Mouse (Mus musculus): ENCODE data around the gene Tmsb10. TPM values are rescaled to one million over a fixed set of nuclear protein-coding genes. Genes with fewer than 3 reads are reported as not detected.

Tmsb10 gene
- total RNA-seq, 2 experiments from 2014 or later: 318 to 329 TPM

- no peak for DNase-seq (ENCODE audit: low spot score in 2 of 2)
- H3K27ac ChIP-seq: no peak overlapping the region
- no peak for TF ChIP-seq CTCF (conservative IDR thresholded peaks at IDR 0.05)
- no peak overlapping the region for H3K4me3 ChIP-seq
Measured at GRCm38 (mm10) chr6:72969787-72970186, 11.2 kb upstream of the Tmsb10 start.

DNA sequence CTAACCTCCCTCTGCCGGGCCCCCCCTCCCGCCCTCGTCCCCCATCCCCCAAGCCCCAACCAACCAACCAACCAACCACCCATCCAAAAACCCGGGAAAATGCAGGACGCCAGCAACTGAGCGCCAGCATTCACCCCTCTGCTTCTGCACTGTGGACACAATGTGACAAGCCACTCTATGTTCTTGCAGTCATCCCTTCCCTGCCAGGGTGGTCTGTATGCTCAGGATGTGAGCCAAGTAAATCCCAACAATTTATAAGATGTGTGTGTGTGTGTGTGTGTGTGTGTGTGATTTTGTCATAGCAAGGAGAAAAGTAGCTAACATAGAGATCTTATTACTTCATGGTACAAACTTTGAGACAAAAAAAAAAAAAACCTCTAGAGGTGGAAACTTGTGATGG lies 6.7 kb upstream of the Tmsb10 start:
- TF ChIP-seq CTCF (conservative IDR thresholded peaks at IDR 0.05): no peak
- H3K27ac ChIP-seq: no peak overlapping the region

DNA sequence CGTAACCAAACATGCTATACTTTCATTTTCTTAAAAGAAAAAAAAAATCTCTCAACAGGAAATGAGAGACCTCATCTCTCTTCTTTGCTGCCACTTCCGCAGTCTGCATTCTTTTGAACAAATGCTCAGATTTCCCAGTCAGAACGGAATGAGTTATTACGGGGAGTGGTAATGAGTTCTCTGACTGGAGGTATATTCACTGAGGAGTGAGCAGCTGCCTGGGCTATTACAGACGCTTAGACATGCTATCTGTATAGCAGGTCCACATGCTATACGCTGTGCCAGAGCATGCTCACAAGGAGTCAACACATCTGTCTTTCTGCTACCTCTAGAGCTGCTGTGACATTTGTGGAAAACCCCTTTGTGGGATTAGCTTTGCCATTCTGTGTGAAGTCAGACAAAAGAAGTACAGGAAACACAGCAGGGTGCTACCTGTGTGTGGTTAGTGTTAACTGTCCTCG lies 3.8 kb upstream of the Tmsb10 start:
- Histone ChIP-seq H3K4me3 (no peak overlapping the region), H3K27ac (no peak overlapping the region)
- TF ChIP-seq CTCF (conservative IDR thresholded peaks at IDR 0.05): no peak

More for the DNA sequence above, 6.7 kb upstream of the Tmsb10 start:
- no peak for DNase-seq (ENCODE audit: low spot score in 2 of 2)
- no peak overlapping the region for H3K4me3 ChIP-seq

GRCm38 (mm10) chr6:72961603-72962002 lies 3.1 kb upstream of the Tmsb10 start:
- Histone ChIP-seq H3K27ac (no peak overlapping the region), H3K4me3 (no peak overlapping the region)
- no peak for TF ChIP-seq CTCF (conservative IDR thresholded peaks at IDR 0.05)
- DNase-seq (ENCODE audit: low spot score in 2 of 2): no peak

More for the DNA sequence above, 3.8 kb upstream of the Tmsb10 start:
- DNase-seq (ENCODE audit: low spot score in 2 of 2): no peak

DNA sequence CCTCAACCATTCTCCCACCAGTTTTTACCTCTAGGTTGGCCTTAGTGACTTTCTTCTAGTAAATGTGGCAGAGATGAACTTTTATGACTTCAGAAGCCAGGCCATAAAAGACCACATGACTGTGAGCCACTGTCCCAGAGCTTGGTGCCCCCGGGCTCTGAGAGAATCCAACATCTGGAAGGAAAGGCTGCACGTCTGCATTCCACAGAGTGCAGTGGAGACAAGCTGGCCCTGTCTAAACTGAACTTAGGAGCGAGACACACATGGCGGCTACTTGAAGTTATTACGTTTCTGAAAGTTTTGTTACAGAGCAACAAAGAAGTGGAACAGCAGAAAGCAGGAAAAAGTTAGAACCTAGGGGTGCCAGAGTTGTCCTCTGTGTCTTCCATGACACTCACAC lies 2.1 kb upstream of the Tmsb10 start:
- no peak for TF ChIP-seq CTCF (conservative IDR thresholded peaks at IDR 0.05)
- no peak for DNase-seq (ENCODE audit: low spot score in 2 of 2)
- no peak overlapping the region for H3K4me3 ChIP-seq
- no peak overlapping the region for H3K27ac ChIP-seq

DNA sequence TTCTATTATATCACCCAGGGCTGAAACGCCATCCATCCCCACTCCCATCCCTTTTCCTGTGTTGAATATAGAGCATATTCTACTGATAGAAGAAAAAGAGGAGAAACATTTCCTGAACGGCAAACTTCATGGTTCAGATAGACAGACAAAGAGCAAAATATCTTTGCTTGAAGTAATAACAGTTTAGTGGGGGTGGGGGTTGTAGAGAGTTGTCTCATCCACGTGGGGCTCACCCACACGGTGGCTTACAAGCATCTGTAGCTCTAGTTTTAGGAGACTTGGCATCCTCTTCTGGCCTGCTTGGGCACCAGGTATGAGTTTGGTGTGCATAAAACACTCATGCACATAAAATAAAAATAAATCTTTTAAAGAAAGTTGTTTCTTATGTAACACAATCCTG lies 627 bp upstream of the Tmsb10 start:
- Histone ChIP-seq H3K27ac (peak overlapping the region; percentile 94; the same call in 1 of the 2 replicates), H3K4me3 (peak overlapping the region; percentile 94; the same call in 1 of the 2 replicates)
- DNase-seq (ENCODE audit: low spot score in 2 of 2): no peak
- no peak for TF ChIP-seq CTCF (conservative IDR thresholded peaks at IDR 0.05)

- H3K27ac ChIP-seq: peak overlapping the region; percentile 94
- peak; percentile 72 to 79 for DNase-seq (ENCODE audit: low spot score in 2 of 2)
- TF ChIP-seq CTCF (conservative IDR thresholded peaks at IDR 0.05): peak; percentile 36; the same call in 1 of the 2 replicates
- H3K4me3 ChIP-seq: peak overlapping the region; percentile 94
Measured at GRCm38 (mm10) chr6:72957676-72958641, 589 bp downstream of the Tmsb10 start.

DNA sequence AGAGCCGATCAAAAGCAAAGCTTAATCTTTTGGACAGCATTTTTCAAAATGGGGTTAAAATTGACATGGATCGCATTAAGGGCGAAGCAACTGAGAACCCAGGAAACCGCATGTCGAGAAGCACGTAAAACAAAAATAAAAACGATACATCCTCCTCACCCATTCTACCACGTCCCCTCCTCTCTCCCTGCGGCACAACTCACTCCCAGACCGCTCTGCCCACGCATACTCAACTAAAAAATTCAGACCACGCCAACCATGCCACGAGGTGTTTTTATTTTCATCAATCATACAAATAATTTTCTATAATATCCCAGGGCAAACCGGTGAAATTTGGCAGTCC lies 1.5 kb downstream of the Tmsb10 start:
- Histone ChIP-seq H3K27ac (peak overlapping the region; percentile 47), H3K4me3 (peak overlapping the region; percentile 94)
- no peak for DNase-seq (ENCODE audit: low spot score in 2 of 2)
- TF ChIP-seq CTCF (conservative IDR thresholded peaks at IDR 0.05): no peak

DNA sequence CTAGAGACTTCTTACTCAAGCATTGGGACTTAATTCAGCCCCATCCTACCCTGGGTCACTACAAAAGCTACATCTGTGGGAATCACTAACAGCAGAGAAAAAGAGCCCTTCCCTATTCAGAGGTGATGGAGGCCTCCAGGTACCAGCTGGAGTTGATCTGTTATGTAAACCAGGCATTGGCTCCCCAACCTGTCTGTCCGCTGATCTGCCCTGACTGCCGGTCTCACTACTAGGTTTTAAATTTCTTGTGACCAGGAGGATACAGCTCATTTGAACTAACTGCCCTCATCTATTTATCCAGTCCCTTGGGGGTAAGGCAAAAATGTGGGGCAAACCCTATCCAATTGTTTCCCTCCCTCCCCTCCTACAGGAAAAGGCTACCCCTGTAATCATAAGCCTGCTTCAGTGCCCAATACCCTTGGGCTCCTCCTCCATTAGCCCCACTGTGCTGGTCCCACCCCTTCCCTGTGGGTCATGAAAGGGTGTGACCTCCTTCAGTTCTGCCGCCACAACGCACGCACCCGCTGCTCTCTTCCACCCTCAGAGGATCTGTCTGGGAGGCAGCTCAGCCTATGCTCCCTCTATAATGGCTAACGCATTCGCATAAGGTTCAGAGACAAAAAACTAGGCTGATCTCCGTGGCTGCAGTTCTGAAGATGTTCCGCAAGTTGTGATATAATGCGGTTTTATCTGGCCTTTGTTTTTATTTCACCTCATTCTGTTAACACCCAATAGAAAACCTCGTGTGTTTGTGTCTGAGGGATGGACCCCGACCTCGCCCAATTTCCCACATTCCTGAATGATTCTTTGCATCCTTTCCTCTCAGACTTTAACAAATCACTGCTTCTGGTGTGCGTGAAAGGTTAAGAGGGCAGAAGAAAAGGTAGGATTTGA lies 2.1 kb downstream of the Tmsb10 start:
- Histone ChIP-seq H3K4me3 (peak overlapping the region; percentile 94), H3K27ac (peak overlapping the region; percentile 47)
- DNase-seq (ENCODE audit: low spot score in 2 of 2): no peak
- no peak for TF ChIP-seq CTCF (conservative IDR thresholded peaks at IDR 0.05)

- no peak for TF ChIP-seq CTCF (conservative IDR thresholded peaks at IDR 0.05)
- H3K4me3 ChIP-seq: no peak overlapping the region
- no peak overlapping the region for H3K27ac ChIP-seq
- no peak for DNase-seq (ENCODE audit: low spot score in 2 of 2)
Measured at GRCm38 (mm10) chr6:72955517-72956198, 2.9 kb downstream of the Tmsb10 start.

GRCm38 (mm10) chr6:72954786-72955185 lies 3.8 kb downstream of the Tmsb10 start:
- Histone ChIP-seq H3K27ac (no peak overlapping the region), H3K4me3 (no peak overlapping the region)
- no peak for TF ChIP-seq CTCF (conservative IDR thresholded peaks at IDR 0.05)
- DNase-seq (ENCODE audit: low spot score in 2 of 2): no peak

DNA sequence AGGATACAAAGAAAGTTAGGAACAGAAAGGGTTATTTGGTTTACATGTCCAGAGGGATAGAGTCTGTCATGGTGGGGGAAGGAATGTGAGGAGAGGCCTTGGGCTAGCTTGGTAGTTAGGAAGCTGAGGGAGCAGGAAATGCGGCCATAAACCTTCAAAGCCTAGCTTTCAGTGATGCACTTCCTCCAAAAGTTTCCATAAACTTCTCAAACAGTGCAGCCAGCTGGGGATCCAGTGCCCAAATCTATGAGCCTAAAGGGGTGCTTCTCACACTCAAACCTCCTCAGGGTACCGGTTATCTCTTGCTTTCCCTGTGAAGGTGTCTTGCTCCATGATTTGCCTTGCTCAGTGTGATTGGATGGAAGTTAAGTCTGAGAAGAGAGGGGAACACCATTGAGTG lies 5.6 kb downstream of the Tmsb10 start:
- TF ChIP-seq CTCF (conservative IDR thresholded peaks at IDR 0.05): no peak

More for the DNA sequence above, 5.6 kb downstream of the Tmsb10 start:
- Histone ChIP-seq H3K4me3 (no peak overlapping the region), H3K27ac (no peak overlapping the region)
- no peak for DNase-seq (ENCODE audit: low spot score in 2 of 2)
